Mouse (Mus musculus) MEL (cell line): ENCODE results near the gene Nemp1. TPM values are rescaled to one million over a fixed set of nuclear protein-coding genes. Genes with fewer than 3 reads are reported as not detected.

Experiments used
- DNase-seq: peaks from one replicate; pipeline ENCODE4 v3.0.0; 2011; ENCODE audit warnings: low read depth, low spot score
- H3K27ac ChIP-seq: 2 replicates; pipeline ENCODE4 v1.5.1; 2012; ENCODE audit warnings: low read depth, mild to moderate bottlenecking, control low read depth, low read length, moderate library complexity; ENCODE audit not compliant: control insufficient read depth
- H3K27me3 ChIP-seq, 2 experiments: fragments of 150-350 bp in 1 of 2; sonication (generic) in 1 of 2; 2 replicates each; pipeline ENCODE4 v1.6.1; 2012; ENCODE audit warnings: low read length in 2 of 2, mild to moderate bottlenecking in 2 of 2, improper control_type of control experiment in 1 of 2, moderate library complexity in 1 of 2; ENCODE audit not compliant: insufficient read depth in 2 of 2, control insufficient read depth in 1 of 2
- H3K36me3 ChIP-seq, 2 experiments: 2 replicates each; pipeline ENCODE4 v1.6.1; 2012 to 2014; ENCODE audit warnings: low read length in 2 of 2, improper control_type of control experiment in 1 of 2, inconsistent platforms in 1 of 2, mild to moderate bottlenecking in 1 of 2; ENCODE audit not compliant: insufficient read depth in 2 of 2, control insufficient read depth in 1 of 2
- H3K4me1 ChIP-seq, 2 experiments: fragments of 150-350 bp in 1 of 2; sonication (generic) in 1 of 2; 2 replicates each; pipeline ENCODE4 v1.6.1; 2012; ENCODE audit warnings: low read length in 2 of 2, improper control_type of control experiment in 1 of 2, mild to moderate bottlenecking in 1 of 2; ENCODE audit not compliant: insufficient read depth in 2 of 2, control insufficient read depth in 1 of 2
- H3K4me3 ChIP-seq, 2 experiments: fragments of 150-350 bp in 1 of 2; sonication (generic) in 1 of 2; 2 replicates each; pipeline ENCODE4 v1.5.1; 2012; ENCODE audit warnings: low read depth in 2 of 2, low read length in 2 of 2, mild to moderate bottlenecking in 2 of 2, moderate library complexity in 2 of 2, control low read depth in 1 of 2, improper control_type of control experiment in 1 of 2; ENCODE audit not compliant: control insufficient read depth in 1 of 2, insufficient read depth in 1 of 2
- H3K79me2 ChIP-seq: 2 replicates; pipeline ENCODE4 v1.6.1; 2012; ENCODE audit warnings: mild to moderate bottlenecking, low read length, moderate library complexity; ENCODE audit not compliant: control insufficient read depth, poor library complexity, insufficient read depth
- H3K9ac ChIP-seq: 2 replicates; pipeline ENCODE4 v1.6.1; 2012; ENCODE audit warnings: low read depth, mild to moderate bottlenecking, control low read depth, low read length, moderate library complexity; ENCODE audit not compliant: control insufficient read depth, poor library complexity, severe bottlenecking
- H3K9me3 ChIP-seq: fragments of 150-350 bp; sonication (generic); replicated peaks from 2 replicates; pipeline ENCODE4 v1.6.1; 2012; ENCODE audit warnings: mild to moderate bottlenecking, low read length, improper control_type of control experiment, moderate library complexity; ENCODE audit not compliant: insufficient read depth
- BHLHE40 ChIP-seq: IDR thresholded peaks from 2 replicates; pipeline ENCODE4 v1.6.1; 2012; ENCODE audit warnings: low read depth, mild to moderate bottlenecking, inconsistent platforms, low read length, improper control_type of control experiment, borderline replicate concordance
- CHD1 ChIP-seq: IDR thresholded peaks from 2 replicates; pipeline ENCODE4 v1.6.1; 2012; ENCODE audit warnings: low read depth, mild to moderate bottlenecking, inconsistent platforms, low read length, improper control_type of control experiment
- CHD2 ChIP-seq: IDR thresholded peaks from 2 replicates; pipeline ENCODE4 v1.6.1; 2011; ENCODE audit warnings: low read length, improper control_type of control experiment
- CTCF ChIP-seq, 3 experiments: IDR thresholded peaks in 2 of 3; conservative IDR thresholded peaks in 1 of 3; 2 replicates each; pipeline ENCODE4 v1.5.1; 2011 to 2012; ENCODE audit warnings: low read length in 3 of 3, low read depth in 2 of 3, mild to moderate bottlenecking in 2 of 3, improper control_type of control experiment in 1 of 3, inconsistent platforms in 1 of 3, mixed read lengths in 1 of 3, moderate library complexity in 1 of 3; ENCODE audit not compliant: control insufficient read depth in 1 of 3, insufficient read depth in 1 of 3, poor library complexity in 1 of 3, severe bottlenecking in 1 of 3
- ETS1 ChIP-seq: IDR thresholded peaks from 2 replicates; pipeline ENCODE4 v1.6.1; 2012; ENCODE audit warnings: low read depth, mild to moderate bottlenecking, inconsistent platforms, low read length, improper control_type of control experiment, moderate library complexity
- GATA1 ChIP-seq: IDR thresholded peaks from 2 replicates; pipeline ENCODE4 v1.6.1; 2011; ENCODE audit warnings: low read depth, low read length, improper control_type of control experiment
- HCFC1 ChIP-seq: IDR thresholded peaks from 2 replicates; pipeline ENCODE4 v1.6.1; 2012; ENCODE audit warnings: low read depth, mild to moderate bottlenecking, inconsistent platforms, low read length, improper control_type of control experiment, moderate library complexity
- KAT2A ChIP-seq: conservative IDR thresholded peaks from 2 replicates; pipeline ENCODE4 v1.6.1; 2012; ENCODE audit warnings: low read depth, low read length, improper control_type of control experiment, inconsistent platforms
- MAX ChIP-seq: IDR thresholded peaks from 2 replicates; pipeline ENCODE4 v1.6.1; 2011; ENCODE audit warnings: low read length, improper control_type of control experiment
- MXI1 ChIP-seq: IDR thresholded peaks from 2 replicates; pipeline ENCODE4 v1.6.1; 2011; ENCODE audit warnings: mild to moderate bottlenecking, low read depth, low read length, improper control_type of control experiment
- MYB ChIP-seq: IDR thresholded peaks from 2 replicates; pipeline ENCODE4 v1.6.1; 2011; ENCODE audit warnings: mild to moderate bottlenecking, low read depth, low read length, improper control_type of control experiment
- NRF1 ChIP-seq: IDR thresholded peaks from 2 replicates; pipeline ENCODE4 v1.6.1; 2014; ENCODE audit warnings: low read depth, mild to moderate bottlenecking, inconsistent platforms, low read length, improper control_type of control experiment, moderate library complexity; ENCODE audit not compliant: poor library complexity, insufficient read depth, severe bottlenecking
- POLR2A ChIP-seq, 2 experiments: IDR thresholded peaks; 2 replicates each; pipeline ENCODE4 v1.6.1; 2011 to 2012; ENCODE audit warnings: low read length in 2 of 2, mild to moderate bottlenecking in 2 of 2, control low read depth in 1 of 2, improper control_type of control experiment in 1 of 2, low read depth in 1 of 2, moderate library complexity in 1 of 2; ENCODE audit not compliant: control insufficient read depth in 1 of 2, insufficient read depth in 1 of 2, poor library complexity in 1 of 2
- POLR2AphosphoS2 ChIP-seq: IDR thresholded peaks from 2 replicates; pipeline ENCODE4 v1.6.1; 2011; ENCODE audit warnings: low read length, improper control_type of control experiment
- POLR2AphosphoS5 ChIP-seq: IDR thresholded peaks from 2 replicates; pipeline ENCODE4 v1.6.1; 2012; ENCODE audit warnings: low read depth, borderline replicate concordance, mild to moderate bottlenecking, inconsistent platforms, low read length, moderate library complexity, mixed read lengths
- RAD21 ChIP-seq: IDR thresholded peaks from 2 replicates; pipeline ENCODE4 v1.6.1; 2011; ENCODE audit warnings: mild to moderate bottlenecking, low read depth, low read length, improper control_type of control experiment
- SMC3 ChIP-seq: IDR thresholded peaks from 2 replicates; pipeline ENCODE4 v1.6.1; 2011; ENCODE audit warnings: low read depth, low read length, improper control_type of control experiment
- TBP ChIP-seq: IDR thresholded peaks from 2 replicates; pipeline ENCODE4 v1.8.0; 2011; ENCODE audit warnings: low read depth, low read length, improper control_type of control experiment
- UBTF ChIP-seq: IDR thresholded peaks from 2 replicates; pipeline ENCODE4 v1.6.1; 2012; ENCODE audit warnings: low read depth, mild to moderate bottlenecking, inconsistent platforms, low read length, improper control_type of control experiment, moderate library complexity, borderline replicate concordance; ENCODE audit not compliant: insufficient read depth
- USF2 ChIP-seq, 2 experiments: IDR thresholded peaks; 2 replicates each; pipeline ENCODE4 v1.6.1; 2011 to 2012; ENCODE audit warnings: improper control_type of control experiment in 2 of 2, low read length in 2 of 2, borderline replicate concordance in 1 of 2, inconsistent platforms in 1 of 2, low read depth in 1 of 2, mild to moderate bottlenecking in 1 of 2; ENCODE audit not compliant: insufficient read depth in 1 of 2
- ZC3H11A ChIP-seq: IDR thresholded peaks from 2 replicates; pipeline ENCODE4 v1.6.1; 2012; ENCODE audit warnings: low read depth, mild to moderate bottlenecking, inconsistent platforms, low read length, improper control_type of control experiment
- ZNF384 ChIP-seq: IDR thresholded peaks from 2 replicates; pipeline ENCODE4 v1.6.1; 2012; ENCODE audit warnings: low read depth, mild to moderate bottlenecking, inconsistent platforms, low read length, improper control_type of control experiment
- polyA plus RNA-seq, 2 experiments: library from polyadenylated mRNA; stranded (reverse) in 1 of 2; unstranded in 1 of 2; fragments of >175 nt in 1 of 2; fragments of >200 nt in 1 of 2; gene quantifications; 2 replicates each; pipeline versions ENCODE4 v1.2.1 to v1.2.4; 2012; ENCODE audit warnings: low replicate concordance in 2 of 2, low read depth in 1 of 2; ENCODE audit not compliant: insufficient read length in 2 of 2, insufficient read depth in 1 of 2, missing spikeins in 1 of 2
- total RNA-seq: library from RNA; depleted of rRNA; stranded (reverse); fragments of 300-350 nt; gene quantifications from 2 replicates; pipeline ENCODE4 v1.2.3, GENCODE M21; 2012

The Nemp1 gene
- total and polyA plus RNA-seq, 3 experiments: 12.1 to 13.9 TPM; not detected in 1

DNA sequence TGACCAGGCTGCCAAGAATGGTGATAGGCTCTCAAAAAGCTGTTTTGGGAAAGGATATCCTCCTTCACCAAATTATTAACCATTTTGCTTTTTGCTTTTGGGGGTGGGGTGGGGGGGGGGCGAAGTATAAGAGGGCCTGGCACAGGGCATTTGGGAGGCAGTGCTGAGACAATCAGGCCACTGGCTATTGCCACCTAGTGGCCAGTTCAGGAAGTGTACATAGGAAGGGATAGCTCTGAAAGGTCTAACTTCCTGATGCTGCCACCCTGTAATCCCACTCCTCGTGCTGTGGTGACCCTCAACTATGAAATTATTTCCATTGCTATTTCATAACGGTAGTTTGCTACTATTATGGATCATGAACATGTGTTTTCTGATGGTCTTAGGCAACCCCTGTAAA, 40.3 kb upstream of the Nemp1 start:
- Histone ChIP-seq H3K79me2 (no peaks in the 10 kb centered on the region), H3K4me3 (no peak overlapping the region), H3K36me3 (no peaks in the 10 kb centered on the region), H3K27me3 (peaks cover 0 to 3% of the 10 kb centered on the region in 2 experiments; a peak in 3 of 4 replicates), H3K9ac (no peak overlapping the region), H3K4me1 (no peaks in the 10 kb centered on the region), H3K9me3 (no peaks in the 10 kb centered on the region), H3K27ac (no peak overlapping the region)
- TF ChIP-seq USF2 (IDR thresholded peaks at IDR 0.05; ENCODE audit: borderline replicate concordance in 1 of 2, insufficient read depth in 1 of 2, low read depth in 1 of 2, low read length in 2 of 2): no peak
- TF ChIP-seq RAD21: peak; percentile 24
- TF ChIP-seq POLR2A (IDR thresholded peaks at IDR 0.05; ENCODE audit: control insufficient read depth in 1 of 2, insufficient read depth in 1 of 2, low read depth in 1 of 2, low read length in 2 of 2, poor library complexity in 1 of 2): no peak
- no peak for TF ChIP-seq MAX
- peak; percentile 52 for TF ChIP-seq SMC3
- no peak for TF ChIP-seq CHD2
- peak; percentile 50 to 60 (median 55) for TF ChIP-seq CTCF (IDR thresholded peaks at IDR 0.05 in 2 of 3, conservative IDR thresholded peaks at IDR 0.05 in 1 of 3; ENCODE audit: control insufficient read depth in 1 of 3, insufficient read depth in 1 of 3, low read depth in 2 of 3, low read length in 3 of 3, poor library complexity in 1 of 3, severe bottlenecking in 1 of 3)
- 0 out of 2 replicates have a peak, but pooled peaks have one; percentile 17 for TF ChIP-seq ZC3H11A
- TF ChIP-seq MYB: no peak
- TF ChIP-seq TBP: no peak
- no peak for TF ChIP-seq BHLHE40
- DNase-seq: peak; percentile 40

GRCm38 (mm10) chr10:127631261-127632214, 35.2 kb upstream of the Nemp1 start:
- Histone ChIP-seq H3K9ac (no peak overlapping the region), H3K9me3 (no peaks in the 10 kb centered on the region), H3K27me3 (peaks cover 4% of the 10 kb centered on the region in 2 experiments), H3K4me3 (no peak overlapping the region), H3K36me3 (no peaks in the 10 kb centered on the region), H3K79me2 (no peaks in the 10 kb centered on the region), H3K4me1 (no peaks in the 10 kb centered on the region), H3K27ac (no peak overlapping the region)
- TF ChIP-seq MYB (no peak), HCFC1 (no peak), ETS1 (no peak), CTCF (IDR thresholded peaks at IDR 0.05 in 2 of 3, conservative IDR thresholded peaks at IDR 0.05 in 1 of 3; ENCODE audit: control insufficient read depth in 1 of 3, insufficient read depth in 1 of 3, low read depth in 2 of 3, low read length in 3 of 3, poor library complexity in 1 of 3, severe bottlenecking in 1 of 3) (no peak), GATA1 (no peak), UBTF (no peak), NRF1 (no peak), ZNF384 (no peak), MXI1 (no peak), KAT2A (no peak), POLR2AphosphoS5 (no peak), CHD1 (no peak), POLR2AphosphoS2 (no peak)
- no peak for DNase-seq
